Mouse (Mus musculus): Measurements from ENCODE around the gene Zfp664. TPM values are rescaled to one million over a fixed set of nuclear protein-coding genes. Genes with fewer than 3 reads are reported as not detected.

Gene Zfp664
- polyA plus RNA-seq, 1 experiment from 2014 or later = 97.6 TPM

DNA sequence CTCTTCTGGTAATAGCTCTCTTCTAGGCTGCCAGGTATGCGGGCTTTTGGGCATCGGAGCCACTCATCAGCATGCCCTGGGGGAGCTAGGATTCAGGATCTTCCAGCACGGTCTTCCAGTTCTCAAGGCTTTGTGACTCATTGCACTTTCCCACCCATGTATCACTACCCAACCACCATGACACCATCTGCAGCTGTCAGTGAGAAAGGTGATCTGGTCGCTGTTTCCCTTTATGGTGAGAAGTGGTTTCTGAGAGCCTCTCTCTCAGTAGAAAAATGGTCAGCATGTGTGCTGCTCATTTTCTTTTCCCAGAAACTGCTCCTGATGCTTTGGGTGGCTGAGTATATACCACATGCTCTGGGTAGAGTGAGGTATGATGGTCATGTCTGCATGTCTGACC is 16.8 kb downstream of the Zfp664 start:
- no peak for ATAC-seq (ENCODE audit: insufficient number of reproducible peaks, insufficient read depth, low FRiP score, low read depth)
- Histone ChIP-seq H3K4me1 (ENCODE audit: control insufficient read depth, insufficient read depth, low read length) (0 out of 2 replicates have a peak, but pooled peaks cover 3% of the 10 kb centered on the region), H3K27ac (ENCODE audit: low read length) (no peak overlapping the region), H3K36me3 (ENCODE audit: control insufficient read depth, insufficient read depth, low read length) (peaks cover 19% of the 10 kb centered on the region), H3K9ac (replicated peaks; ENCODE audit: low read depth, low read length) (no peak overlapping the region), H3K4me2 (replicated peaks; ENCODE audit: low read depth, low read length) (no peak overlapping the region), H3K27me3 (ENCODE audit: control insufficient read depth, insufficient read depth, low read length) (no peaks in the 10 kb centered on the region), H3K4me3 (ENCODE audit: low read depth, low read length) (no peak overlapping the region), H3K9me3 (ENCODE audit: control insufficient read depth, low read depth, low read length) (no peaks in the 10 kb centered on the region)
- WGBS = 90% methylated on average over 4 of the region's 4 CpGs

DNA sequence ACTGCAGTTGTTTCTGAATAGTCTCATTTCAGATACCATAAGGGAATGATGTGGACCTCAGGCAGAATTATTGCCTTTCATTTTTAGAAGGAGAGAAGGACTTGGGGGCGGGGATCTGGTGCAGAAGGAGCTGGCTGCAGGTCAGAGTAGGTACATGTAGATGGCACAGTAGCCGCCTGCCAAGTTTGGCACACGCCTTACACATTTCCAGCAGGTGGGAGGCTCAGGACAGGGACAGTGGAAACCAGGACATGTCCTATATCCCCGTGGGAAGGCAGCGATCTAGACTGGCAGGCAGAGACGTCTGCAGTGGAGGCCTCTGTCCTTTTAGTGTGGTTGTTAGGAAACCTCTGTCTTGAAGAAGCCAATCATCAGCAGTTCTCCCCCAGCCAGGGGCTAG is 17.3 kb downstream of the Zfp664 start:
- Histone ChIP-seq H3K27me3 (ENCODE audit: control insufficient read depth, insufficient read depth, low read length) (no peaks in the 10 kb centered on the region), H3K9ac (replicated peaks; ENCODE audit: low read depth, low read length) (no peak overlapping the region), H3K27ac (ENCODE audit: low read length) (no peak overlapping the region), H3K4me1 (ENCODE audit: control insufficient read depth, insufficient read depth, low read length) (0 out of 2 replicates have a peak, but pooled peaks cover 3% of the 10 kb centered on the region), H3K4me2 (replicated peaks; ENCODE audit: low read depth, low read length) (no peak overlapping the region), H3K36me3 (ENCODE audit: control insufficient read depth, insufficient read depth, low read length) (peaks cover 20% of the 10 kb centered on the region), H3K9me3 (ENCODE audit: control insufficient read depth, low read depth, low read length) (no peaks in the 10 kb centered on the region), H3K4me3 (ENCODE audit: low read depth, low read length) (no peak overlapping the region)
- ATAC-seq (ENCODE audit: insufficient number of reproducible peaks, insufficient read depth, low FRiP score, low read depth) = no peak
- 87% methylated on average over 6 of the region's 6 CpGs for WGBS

DNA sequence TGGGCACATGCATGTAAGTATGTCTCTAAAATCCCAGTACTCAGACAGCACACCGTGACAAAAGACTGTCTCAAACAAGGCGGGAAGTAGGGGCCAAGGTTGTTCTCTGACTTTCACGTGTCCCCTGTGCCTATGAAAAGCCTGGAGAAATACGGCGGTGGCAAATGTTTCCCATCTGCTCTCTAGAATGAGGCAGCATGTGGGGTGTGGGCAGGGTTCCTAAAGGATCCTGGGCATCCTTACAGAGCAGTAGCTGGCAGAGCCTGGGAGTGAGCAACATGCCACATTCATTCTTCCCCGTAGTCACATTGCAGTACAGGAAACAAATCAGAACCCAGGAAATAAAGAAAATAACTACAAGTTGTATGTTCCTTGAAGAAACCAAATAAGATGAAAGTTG is 21.4 kb downstream of the Zfp664 start:
- WGBS = 92% methylated on average over 6 of the region's 6 CpGs
- H3K27me3 ChIP-seq (ENCODE audit: control insufficient read depth, insufficient read depth, low read length) = no peaks in the 10 kb centered on the region
- H3K4me1 ChIP-seq (ENCODE audit: control insufficient read depth, insufficient read depth, low read length) = no peaks in the 10 kb centered on the region
- no peak overlapping the region for H3K4me2 ChIP-seq (replicated peaks; ENCODE audit: low read depth, low read length)
- peaks cover 48% of the 10 kb centered on the region for H3K36me3 ChIP-seq (ENCODE audit: control insufficient read depth, insufficient read depth, low read length)
- H3K9me3 ChIP-seq (ENCODE audit: control insufficient read depth, low read depth, low read length) = no peaks in the 10 kb centered on the region
- no peak for ATAC-seq (ENCODE audit: insufficient number of reproducible peaks, insufficient read depth, low FRiP score, low read depth)
- H3K4me3 ChIP-seq (ENCODE audit: low read depth, low read length) = no peak overlapping the region
- no peak overlapping the region for H3K9ac ChIP-seq (replicated peaks; ENCODE audit: low read depth, low read length)
- H3K27ac ChIP-seq (ENCODE audit: low read length) = no peak overlapping the region

DNA sequence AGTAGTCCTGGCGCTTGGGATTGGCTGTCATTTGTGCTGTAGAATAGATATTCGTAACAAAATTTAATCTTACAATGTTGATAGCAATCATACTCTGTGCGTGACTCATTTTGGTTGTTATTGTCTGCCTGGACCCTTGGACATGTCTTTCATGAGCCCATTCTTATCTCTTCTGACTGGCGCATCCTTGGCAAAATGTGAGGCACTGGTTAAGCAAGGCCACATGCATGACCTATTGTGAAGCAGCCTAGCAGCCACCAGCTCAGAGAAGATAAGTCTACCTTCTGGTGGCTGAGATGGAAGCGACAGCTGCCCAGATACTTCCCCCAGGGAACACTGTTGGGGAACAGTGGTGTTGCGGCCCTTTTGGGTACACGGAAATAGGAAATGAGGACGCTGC is 26.2 kb downstream of the Zfp664 start:
- 94% methylated on average over 8 of the region's 8 CpGs for WGBS

DNA sequence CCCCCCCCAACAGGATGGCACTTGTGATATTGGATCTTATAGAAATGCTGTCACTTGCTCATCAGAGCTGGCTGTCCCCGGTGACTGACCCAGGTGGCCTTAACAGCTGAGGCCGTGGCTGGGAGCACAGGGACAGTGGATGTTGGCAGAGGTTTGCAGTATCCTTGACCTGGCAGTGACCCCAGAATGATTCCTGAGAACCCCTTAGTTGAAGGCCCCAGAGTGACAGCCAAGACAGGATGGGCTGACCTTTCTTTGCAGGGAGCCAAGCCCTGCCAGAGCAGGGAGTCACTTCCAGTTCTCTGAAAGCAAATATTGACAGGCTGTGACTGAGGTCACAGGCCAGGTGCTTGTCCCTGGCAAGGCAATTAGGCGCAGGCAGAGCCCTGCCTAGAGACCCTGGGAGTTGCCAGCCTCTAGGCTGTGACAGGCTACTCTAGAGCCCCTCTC is 29.5 kb downstream of the Zfp664 start:
- Histone ChIP-seq H3K36me3 (ENCODE audit: control insufficient read depth, insufficient read depth, low read length) (peaks cover 13% of the 10 kb centered on the region), H3K9me3 (ENCODE audit: control insufficient read depth, low read depth, low read length) (no peaks in the 10 kb centered on the region), H3K27ac (ENCODE audit: low read length) (no peak overlapping the region), H3K4me2 (replicated peaks; ENCODE audit: low read depth, low read length) (no peak overlapping the region), H3K4me3 (ENCODE audit: low read depth, low read length) (no peak overlapping the region), H3K9ac (replicated peaks; ENCODE audit: low read depth, low read length) (no peak overlapping the region), H3K4me1 (ENCODE audit: control insufficient read depth, insufficient read depth, low read length) (peaks cover 5% of the 10 kb centered on the region; the same call in 1 of the 2 replicates), H3K27me3 (ENCODE audit: control insufficient read depth, insufficient read depth, low read length) (no peaks in the 10 kb centered on the region)
- ATAC-seq (ENCODE audit: insufficient number of reproducible peaks, insufficient read depth, low FRiP score, low read depth) = no peak
- WGBS = 45% methylated on average over 3 of the region's 3 CpGs

More for the DNA sequence above, 26.2 kb downstream of the Zfp664 start:
- Histone ChIP-seq H3K4me3 (ENCODE audit: low read depth, low read length) (no peak overlapping the region), H3K9ac (replicated peaks; ENCODE audit: low read depth, low read length) (no peak overlapping the region), H3K27me3 (ENCODE audit: control insufficient read depth, insufficient read depth, low read length) (no peaks in the 10 kb centered on the region), H3K36me3 (ENCODE audit: control insufficient read depth, insufficient read depth, low read length) (peaks cover 35% of the 10 kb centered on the region), H3K9me3 (ENCODE audit: control insufficient read depth, low read depth, low read length) (no peaks in the 10 kb centered on the region), H3K4me1 (ENCODE audit: control insufficient read depth, insufficient read depth, low read length) (no peaks in the 10 kb centered on the region), H3K27ac (ENCODE audit: low read length) (no peak overlapping the region), H3K4me2 (replicated peaks; ENCODE audit: low read depth, low read length) (no peak overlapping the region)
- no peak for ATAC-seq (ENCODE audit: insufficient number of reproducible peaks, insufficient read depth, low FRiP score, low read depth)

DNA sequence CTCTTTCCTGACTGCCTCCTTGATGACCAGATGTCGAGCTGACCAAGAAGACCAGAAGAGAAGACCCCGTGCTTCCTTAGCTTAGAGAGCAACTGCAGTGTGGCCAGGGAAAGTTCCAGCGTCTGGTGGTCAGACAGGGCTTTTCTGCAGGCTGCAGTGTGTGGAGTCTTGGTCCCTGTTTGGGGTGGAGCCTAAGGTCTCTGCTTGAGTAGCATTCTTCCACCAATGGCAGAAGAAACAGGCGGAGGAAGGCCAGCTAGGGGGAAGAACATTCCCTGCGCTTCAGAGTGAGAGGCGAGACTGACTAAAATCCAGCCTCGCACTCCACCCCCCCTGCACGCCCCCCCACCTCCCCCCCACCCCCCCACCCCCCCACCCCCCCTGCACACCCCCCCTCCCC is 33.6 kb downstream of the Zfp664 start:
- Histone ChIP-seq H3K9me3 (ENCODE audit: control insufficient read depth, low read depth, low read length) (no peaks in the 10 kb centered on the region), H3K4me1 (ENCODE audit: control insufficient read depth, insufficient read depth, low read length) (peaks cover 16% of the 10 kb centered on the region), H3K27me3 (ENCODE audit: control insufficient read depth, insufficient read depth, low read length) (no peaks in the 10 kb centered on the region), H3K36me3 (ENCODE audit: control insufficient read depth, insufficient read depth, low read length) (no peaks in the 10 kb centered on the region), H3K4me3 (ENCODE audit: low read depth, low read length) (no peak overlapping the region), H3K9ac (replicated peaks; ENCODE audit: low read depth, low read length) (no peak overlapping the region), H3K27ac (ENCODE audit: low read length) (peak overlapping the region; percentile 2; the same call in 1 of the 2 replicates), H3K4me2 (replicated peaks; ENCODE audit: low read depth, low read length) (no peak overlapping the region)
- 35% methylated on average over 8 of the region's 8 CpGs for WGBS
- ATAC-seq (ENCODE audit: insufficient number of reproducible peaks, insufficient read depth, low FRiP score, low read depth) = no peak

DNA sequence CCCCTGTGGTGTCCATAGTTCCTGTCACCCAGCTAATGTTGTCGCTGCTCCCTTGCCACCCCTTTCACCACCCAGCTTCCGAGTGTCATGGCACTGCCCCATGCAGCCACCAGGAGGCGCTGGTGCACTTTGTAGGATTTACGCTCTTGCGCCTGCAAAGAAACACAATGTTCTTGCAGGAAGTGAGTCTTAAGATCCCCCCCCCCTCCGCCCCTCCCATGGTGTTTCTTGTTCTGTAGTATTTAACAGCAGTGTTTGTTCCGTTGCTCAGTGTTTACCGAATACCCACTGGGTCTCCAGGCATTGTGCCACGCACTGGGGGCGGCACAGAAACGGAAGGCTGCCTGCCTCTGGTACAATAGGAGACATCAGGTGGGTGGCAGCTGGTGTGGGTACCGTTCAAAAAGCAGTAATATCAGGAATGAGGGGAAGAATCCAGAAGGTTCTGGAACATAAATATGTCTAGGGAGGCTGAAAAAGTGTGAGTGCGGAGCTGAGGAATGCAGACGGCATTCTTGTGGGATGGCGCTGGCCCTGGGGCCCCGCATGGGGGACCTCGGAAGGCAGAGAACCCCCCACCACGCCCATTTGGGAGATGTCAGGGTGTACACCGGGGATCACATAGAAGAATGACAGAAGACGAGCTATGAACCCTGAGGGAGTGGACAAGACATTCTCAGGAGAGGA is 37.6 kb downstream of the Zfp664 start:
- Histone ChIP-seq H3K36me3 (ENCODE audit: control insufficient read depth, insufficient read depth, low read length) (no peaks in the 10 kb centered on the region), H3K9ac (replicated peaks; ENCODE audit: low read depth, low read length) (0 out of 2 replicates have a peak overlapping the region, but pooled peaks have one; percentile 6), H3K4me3 (ENCODE audit: low read depth, low read length) (peak overlapping the region; percentile 9; the same call in 1 of the 2 replicates), H3K27me3 (ENCODE audit: control insufficient read depth, insufficient read depth, low read length) (no peaks in the 10 kb centered on the region), H3K4me2 (replicated peaks; ENCODE audit: low read depth, low read length) (peak overlapping the region; percentile 43), H3K27ac (ENCODE audit: low read length) (no peak overlapping the region), H3K4me1 (ENCODE audit: control insufficient read depth, insufficient read depth, low read length) (peaks cover 16% of the 10 kb centered on the region), H3K9me3 (ENCODE audit: control insufficient read depth, low read depth, low read length) (no peaks in the 10 kb centered on the region)
- 0 out of 2 replicates have a peak, but pooled peaks have one; percentile 15 for ATAC-seq (ENCODE audit: insufficient number of reproducible peaks, insufficient read depth, low FRiP score, low read depth)
- WGBS = 22% methylated on average over 20 of the region's 20 CpGs

DNA sequence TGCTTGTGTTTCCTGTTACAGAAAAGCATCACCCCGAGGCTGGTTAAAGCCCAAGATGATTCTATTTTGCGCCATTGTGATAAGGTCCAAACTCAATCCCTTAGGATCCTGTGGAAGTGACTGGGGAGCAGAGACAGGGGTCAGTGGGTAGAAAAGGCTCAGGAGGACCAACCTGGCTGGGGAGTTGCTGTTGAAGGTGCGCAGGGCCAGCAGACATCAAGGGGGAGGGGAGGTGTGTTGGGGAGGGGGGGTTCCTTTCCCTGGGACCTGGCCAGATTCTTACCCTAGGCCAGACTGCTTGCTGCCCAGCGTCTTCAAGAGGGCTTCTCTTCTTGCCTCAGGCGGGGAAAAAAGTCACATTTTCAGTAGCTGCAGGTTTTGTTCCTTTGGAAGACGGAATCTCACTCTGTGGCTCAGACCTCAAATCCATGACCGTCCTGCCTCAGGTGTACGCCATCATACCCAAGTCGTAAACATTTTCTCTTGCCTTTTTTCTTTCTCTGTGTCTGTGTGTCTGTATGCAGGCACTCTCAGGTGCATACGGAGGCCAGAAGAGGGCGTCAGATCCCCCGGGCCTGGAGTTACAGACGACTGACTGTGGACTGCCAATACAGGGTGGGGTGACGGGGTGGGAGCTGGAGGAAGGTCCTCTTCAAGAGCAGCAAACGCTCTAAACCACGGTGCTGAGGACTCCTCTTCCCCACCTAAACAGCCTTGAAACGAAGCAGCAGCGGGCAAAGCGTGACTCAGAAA is 38.4 kb downstream of the Zfp664 start:
- H3K4me3 ChIP-seq (ENCODE audit: low read depth, low read length) = no peak overlapping the region
- no peak overlapping the region for H3K4me2 ChIP-seq (replicated peaks; ENCODE audit: low read depth, low read length)
- no peak overlapping the region for H3K27ac ChIP-seq (ENCODE audit: low read length)
- 60% methylated on average over 19 of the region's 19 CpGs for WGBS
- no peaks in the 10 kb centered on the region for H3K27me3 ChIP-seq (ENCODE audit: control insufficient read depth, insufficient read depth, low read length)
- peaks cover 14% of the 10 kb centered on the region for H3K4me1 ChIP-seq (ENCODE audit: control insufficient read depth, insufficient read depth, low read length)
- ATAC-seq (ENCODE audit: insufficient number of reproducible peaks, insufficient read depth, low FRiP score, low read depth) = no peak
- H3K36me3 ChIP-seq (ENCODE audit: control insufficient read depth, insufficient read depth, low read length) = no peaks in the 10 kb centered on the region
- no peaks in the 10 kb centered on the region for H3K9me3 ChIP-seq (ENCODE audit: control insufficient read depth, low read depth, low read length)
- H3K9ac ChIP-seq (replicated peaks; ENCODE audit: low read depth, low read length) = no peak overlapping the region

Measured in stomach, embryonic 14.5 days (tissue).